Mouse (Mus musculus): Measurements from ENCODE around the gene Eps8l2.

DNA sequence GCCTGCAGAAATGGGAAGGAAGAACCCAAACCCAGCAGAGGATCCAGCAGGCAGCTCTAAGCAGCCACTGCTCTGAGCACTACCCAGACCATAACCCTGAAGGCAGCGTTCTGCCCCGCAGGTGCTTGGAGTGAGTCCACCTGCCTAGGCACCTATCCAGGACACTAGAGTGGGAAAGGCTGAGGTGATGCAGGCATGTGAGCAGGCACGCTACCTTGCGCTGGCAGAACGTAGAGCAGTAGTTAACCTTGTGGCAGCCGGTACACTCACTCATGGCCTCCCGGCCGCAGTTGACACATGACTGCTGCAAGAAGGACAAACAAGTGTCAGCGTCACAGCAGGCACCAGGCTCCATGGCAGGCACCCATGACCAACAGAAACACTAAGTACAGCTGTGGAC lies 37.3 kb upstream of the Eps8l2 start:
- TF ChIP-seq CTCF (IDR thresholded peaks at IDR 0.05; ENCODE audit: borderline replicate concordance, control insufficient read depth, extremely low read depth, insufficient read depth, low read length, poor library complexity) (no peak), POLR2A (IDR thresholded peaks at IDR 0.05; ENCODE audit: control insufficient read depth, extremely low read depth, insufficient read depth, low read length, poor library complexity) (no peak)
